Mouse (Mus musculus): ENCODE results near the gene Ggt6.

DNA sequence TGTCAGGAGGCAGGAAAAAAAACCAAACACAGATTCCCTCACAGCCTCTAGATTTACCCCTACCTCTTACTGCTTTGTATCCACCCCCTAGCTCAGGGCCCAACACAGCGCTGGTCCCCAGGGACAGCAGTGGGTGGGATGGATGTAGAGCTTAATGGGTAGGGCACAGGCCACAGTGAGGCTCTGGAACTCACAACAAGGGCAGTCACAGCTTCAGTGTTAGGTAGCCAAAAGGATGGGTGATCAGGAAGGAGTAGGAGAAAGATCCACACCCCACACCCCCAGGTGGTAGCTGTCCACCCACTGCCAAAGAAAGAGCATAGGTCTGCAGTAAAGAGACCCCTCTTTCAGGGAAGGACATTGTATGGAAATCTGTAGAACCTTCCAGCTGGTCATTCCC lies 42.3 kb downstream of the Ggt6 start:
- TF ChIP-seq CTCF (conservative IDR thresholded peaks at IDR 0.05 in 1 of 2, IDR thresholded peaks at IDR 0.05 in 1 of 2; ENCODE audit: low read depth in 2 of 2, low read length in 2 of 2) = no peak
- TF ChIP-seq TCF12 (IDR thresholded peaks at IDR 0.05; ENCODE audit: low read depth, low read length) = no peak
- TF ChIP-seq POLR2A (IDR thresholded peaks at IDR 0.05; ENCODE audit: low read depth, low read length) = no peak
- TF ChIP-seq USF1 (IDR thresholded peaks at IDR 0.05; ENCODE audit: low read depth, low read length) = no peak
- TF ChIP-seq BHLHE40 (IDR thresholded peaks at IDR 0.05; ENCODE audit: low read depth, low read length) = no peak
- TF ChIP-seq KAT2A (IDR thresholded peaks at IDR 0.05; ENCODE audit: insufficient replicate concordance, low read length) = no peak
- no peak for TF ChIP-seq MAX (IDR thresholded peaks at IDR 0.05; ENCODE audit: low read length)
- no peak for TF ChIP-seq ZKSCAN1 (IDR thresholded peaks at IDR 0.05; ENCODE audit: borderline replicate concordance, low read depth, low read length)
- TF ChIP-seq USF2 (conservative IDR thresholded peaks at IDR 0.05; ENCODE audit: low read depth, low read length) = no peak
- no peak for TF ChIP-seq CHD1 (IDR thresholded peaks at IDR 0.05; ENCODE audit: low read depth, low read length)
- TF ChIP-seq MXI1 (IDR thresholded peaks at IDR 0.05; ENCODE audit: low read depth, low read length) = no peak
- no peak for TF ChIP-seq RAD21 (IDR thresholded peaks at IDR 0.05; ENCODE audit: low read depth, low read length)
- TF ChIP-seq TBP (conservative IDR thresholded peaks at IDR 0.05; ENCODE audit: low read depth, low read length) = no peak
